Mouse (Mus musculus) testis, postnatal 10 days (tissue): ENCODE results near the gene S100z.

Experiments used
- DNase-seq: peaks from one replicate; pipeline ENCODE4 v3.0.0; 2021; ENCODE audit warnings: low spot score

S100z gene

GRCm38 (mm10) chr13:95444824-95445223, 33.7 kb downstream of the S100z start, which contains the start of gene Crhbp:
Crhbp (minus strand) TSS chr13:95444924.
- no peak for DNase-seq

- DNase-seq: no peak
These were observed 34.2 kb downstream of the S100z start for GRCm38 (mm10) chr13:95444291-95444690.

GRCm38 (mm10) chr13:95443376-95444233, 34.9 kb downstream of the S100z start:
- peak; percentile 52 for DNase-seq

GRCm38 (mm10) chr13:95442901-95443300, 35.6 kb downstream of the S100z start:
- no peak for DNase-seq

GRCm38 (mm10) chr13:95439569-95439968, 39.0 kb downstream of the S100z start:
- no peak for DNase-seq

GRCm38 (mm10) chr13:95431760-95432159, 46.8 kb downstream of the S100z start:
- DNase-seq: no peak

GRCm38 (mm10) chr13:95427499-95427898, 51.0 kb downstream of the S100z start:
- DNase-seq: no peak
